Mouse (Mus musculus): Measurements from ENCODE around the gene Hpca.

The Hpca gene

GRCm38 (mm10) chr4:129062281-129063075, 59.4 kb downstream of the Hpca start:
- DNase-seq (ENCODE audit: extremely low read depth, insufficient read length, low spot score): no peak
